Mouse (Mus musculus) CH12.LX (cell line): ENCODE measurements at regions not wholly inside any gene's neighbourhood (a gene's known extent, or its start where the extent isn't known, plus 50 kb on each side); places are given as distances from the start of the nearest gene placed in this dataset.

Experiments used
- DNase-seq: peaks from one replicate; pipeline ENCODE4 v3.0.0-alpha.2; 2013; ENCODE audit errors: extremely low read depth
- H3K27ac ChIP-seq: 2 replicates; pipeline ENCODE4 v1.5.1; 2012; ENCODE audit warnings: low read depth, mild to moderate bottlenecking, control low read depth, moderate library complexity; ENCODE audit not compliant: insufficient read depth
- H3K27me3 ChIP-seq: replicated peaks from 2 replicates; pipeline ENCODE3; 2012; ENCODE audit warnings: inconsistent platforms
- H3K36me3 ChIP-seq, 2 experiments: replicated peaks in 1 of 2; 2 replicates each; pipeline versions ENCODE3 to v1.6.1; 2012; ENCODE audit warnings: inconsistent platforms in 1 of 2, low read length in 1 of 2, mild to moderate bottlenecking in 1 of 2, mixed read lengths in 1 of 2, moderate library complexity in 1 of 2; ENCODE audit not compliant: control insufficient read depth in 1 of 2, insufficient read depth in 1 of 2
- H3K4me1 ChIP-seq, 2 experiments: 2 replicates each; pipeline ENCODE4 v1.6.1; 2012; ENCODE audit warnings: inconsistent platforms in 1 of 2, moderate library complexity in 1 of 2; ENCODE audit not compliant: insufficient read depth in 2 of 2, control insufficient read depth in 1 of 2
- H3K4me2 ChIP-seq: 2 replicates; pipeline ENCODE4 v1.6.1; 2012; ENCODE audit warnings: low read depth, mild to moderate bottlenecking, control low read depth; ENCODE audit not compliant: poor library complexity, insufficient read depth, severe bottlenecking
- H3K4me3 ChIP-seq, 3 experiments: fragments of 150-350 bp in 1 of 3; sonication (generic) in 1 of 3; replicated peaks in 1 of 3; 2 replicates each; pipeline versions ENCODE3 to v1.5.1; 2011 to 2012; ENCODE audit warnings: low read depth in 2 of 3, low read length in 2 of 3, mild to moderate bottlenecking in 2 of 3, moderate library complexity in 2 of 3, control low read depth in 1 of 3, improper control_type of control experiment in 1 of 3, inconsistent platforms in 1 of 3, mixed read lengths in 1 of 3; ENCODE audit not compliant: poor library complexity in 1 of 3
- H3K79me2 ChIP-seq: replicated peaks from 2 replicates; pipeline ENCODE4 v1.6.1; 2012; ENCODE audit warnings: mild to moderate bottlenecking, moderate library complexity; ENCODE audit not compliant: control insufficient read depth, poor library complexity, insufficient read depth, severe bottlenecking; ENCODE audit errors: extremely low read depth
- H3K9ac ChIP-seq: 2 replicates; pipeline ENCODE4 v1.6.1; 2012; ENCODE audit warnings: low read depth, mild to moderate bottlenecking, control low read depth, moderate library complexity; ENCODE audit not compliant: insufficient read depth
- H3K9me3 ChIP-seq: replicated peaks from 2 replicates; pipeline ENCODE3; 2012; ENCODE audit warnings: low read length, inconsistent platforms, mixed read lengths
- BHLHE40 ChIP-seq: IDR thresholded peaks from 2 replicates; pipeline ENCODE4 v1.6.1; 2011; ENCODE audit warnings: mild to moderate bottlenecking, low read depth, low read length, improper control_type of control experiment
- CTCF ChIP-seq, 2 experiments: IDR thresholded peaks in 1 of 2; conservative IDR thresholded peaks in 1 of 2; 2 replicates each; pipeline ENCODE4 v1.5.1; 2011 to 2012; ENCODE audit warnings: low read depth in 2 of 2, low read length in 2 of 2, improper control_type of control experiment in 1 of 2, inconsistent platforms in 1 of 2, mild to moderate bottlenecking in 1 of 2, moderate library complexity in 1 of 2
- E2F4 ChIP-seq: IDR thresholded peaks from 2 replicates; pipeline ENCODE4 v1.6.1; 2011; ENCODE audit warnings: low read depth, low read length, improper control_type of control experiment; ENCODE audit not compliant: insufficient replicate concordance
- ELF1 ChIP-seq: IDR thresholded peaks from 2 replicates; pipeline ENCODE4 v1.6.1; 2014; ENCODE audit warnings: low read depth, mild to moderate bottlenecking, inconsistent platforms, low read length, improper control_type of control experiment
- HCFC1 ChIP-seq: IDR thresholded peaks from 2 replicates; pipeline ENCODE4 v1.6.1; 2012; ENCODE audit warnings: low read depth, mild to moderate bottlenecking, inconsistent platforms, low read length, improper control_type of control experiment
- JUN ChIP-seq: IDR thresholded peaks from 2 replicates; pipeline ENCODE4 v1.6.1; 2011; ENCODE audit warnings: low read depth, mild to moderate bottlenecking, low read length, improper control_type of control experiment, moderate library complexity; ENCODE audit not compliant: insufficient read depth
- JUND ChIP-seq: conservative IDR thresholded peaks from 2 replicates; pipeline ENCODE4 v1.6.1; 2011; ENCODE audit warnings: low read depth, low read length, improper control_type of control experiment
- KAT2A ChIP-seq: IDR thresholded peaks from 2 replicates; pipeline ENCODE4 v1.6.1; 2012; ENCODE audit warnings: low read length, improper control_type of control experiment, inconsistent platforms; ENCODE audit not compliant: insufficient replicate concordance
- MAX ChIP-seq: IDR thresholded peaks from 2 replicates; pipeline ENCODE4 v1.6.1; 2011; ENCODE audit warnings: low read length, improper control_type of control experiment
- MAZ ChIP-seq: IDR thresholded peaks from 2 replicates; pipeline ENCODE4 v1.6.1; 2012; ENCODE audit warnings: low read depth, mild to moderate bottlenecking, inconsistent platforms, low read length, improper control_type of control experiment, moderate library complexity
- MXI1 ChIP-seq: IDR thresholded peaks from 2 replicates; pipeline ENCODE4 v1.6.1; 2011; ENCODE audit warnings: mild to moderate bottlenecking, low read depth, low read length, improper control_type of control experiment
- MYC ChIP-seq: IDR thresholded peaks from 2 replicates; pipeline ENCODE4 v1.6.1; 2011; ENCODE audit warnings: low read depth, mild to moderate bottlenecking, improper control_type of control experiment, low read length
- NELFE ChIP-seq: IDR thresholded peaks from 2 replicates; pipeline ENCODE4 v1.6.1; 2011; ENCODE audit warnings: low read depth, low read length, improper control_type of control experiment
- PAX5 ChIP-seq: IDR thresholded peaks from 2 replicates; pipeline ENCODE4 v1.6.1; 2012; ENCODE audit warnings: low read length, inconsistent platforms, mixed read lengths
- POLR2A ChIP-seq: IDR thresholded peaks from 2 replicates; pipeline ENCODE4 v1.6.1; 2011; ENCODE audit warnings: low read depth, mild to moderate bottlenecking, improper control_type of control experiment, low read length
- RCOR1 ChIP-seq: conservative IDR thresholded peaks from 2 replicates; pipeline ENCODE4 v1.6.1; 2012; ENCODE audit warnings: low read depth, mild to moderate bottlenecking, inconsistent platforms, low read length, improper control_type of control experiment
- TBP ChIP-seq: conservative IDR thresholded peaks from 2 replicates; pipeline ENCODE4 v1.6.1; 2011; ENCODE audit warnings: low read depth, low read length, improper control_type of control experiment
- TCF12 ChIP-seq: IDR thresholded peaks from 2 replicates; pipeline ENCODE4 v1.6.1; 2014; ENCODE audit warnings: low read depth, mild to moderate bottlenecking, inconsistent platforms, low read length, improper control_type of control experiment
- UBTF ChIP-seq: IDR thresholded peaks from 2 replicates; pipeline ENCODE4 v1.6.1; 2012; ENCODE audit warnings: low read depth, mild to moderate bottlenecking, inconsistent platforms, low read length, improper control_type of control experiment, moderate library complexity
- USF2 ChIP-seq: conservative IDR thresholded peaks from 2 replicates; pipeline ENCODE4 v1.6.1; 2011; ENCODE audit warnings: low read depth, low read length, improper control_type of control experiment
- ZC3H11A ChIP-seq: IDR thresholded peaks from 2 replicates; pipeline ENCODE4 v1.6.1; 2012; ENCODE audit warnings: low read depth, mild to moderate bottlenecking, inconsistent platforms, low read length, improper control_type of control experiment
- ZMIZ1 ChIP-seq: IDR thresholded peaks from 2 replicates; pipeline ENCODE4 v1.6.1; 2012; ENCODE audit warnings: low read depth, mild to moderate bottlenecking, inconsistent platforms, low read length, improper control_type of control experiment
- dilution Hi-C: fragments of 300-500 bp; cut with MboI; formaldehyde crosslinking; loops from 2 replicates; pipeline ENCODE4 v1.14.3; 2020; ENCODE audit warnings: low sequenced_read_pairs; ENCODE audit not compliant: extremely low pct_unique_long_range_greater_than_20kb, extremely low pct_ligation_motif_present
- in situ Hi-C: fragments of 300-500 bp; cut with MboI; formaldehyde crosslinking; loops from 3 replicates; pipeline ENCODE4 v1.14.3; 2019; ENCODE audit warnings: low sequenced_read_pairs, low pct_ligation_motif_present, low pct_unique_long_range_greater_than_20kb, mixed read lengths

DNA sequence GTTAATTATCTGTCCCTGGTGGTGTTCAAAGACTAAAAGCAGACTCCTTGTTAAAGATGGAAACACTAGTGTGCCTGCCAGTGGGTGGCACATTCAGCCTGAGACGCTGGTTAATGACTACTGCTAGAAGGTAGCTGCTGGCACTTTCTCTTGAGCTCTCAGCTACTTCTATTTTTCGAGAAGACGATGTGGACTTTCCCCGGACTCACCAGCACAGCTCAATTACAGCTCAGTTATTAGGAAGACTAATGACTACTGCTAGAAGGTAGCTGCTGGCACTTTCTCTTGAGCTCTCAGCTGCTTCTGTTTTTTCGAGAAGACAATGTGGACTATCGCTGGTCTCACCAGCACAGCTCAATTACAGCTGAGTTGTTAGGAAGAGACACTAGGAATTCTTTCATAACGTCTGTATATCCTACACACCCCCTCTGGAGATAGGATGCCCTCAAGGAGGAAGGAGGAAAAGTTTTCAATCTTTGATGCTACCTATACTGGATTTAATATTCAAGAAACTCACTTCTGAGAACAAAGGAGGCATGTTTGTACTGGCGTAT is 243.3 kb downstream of the Sdhaf3 start:
- no peak for DNase-seq
- H3K4me3 ChIP-seq = no peak overlapping the region
- no peak overlapping the region for H3K27ac ChIP-seq
- no peaks in the 10 kb centered on the region for H3K79me2 ChIP-seq
- in situ Hi-C loops (no loop called here), dilution Hi-C loops (no loop called here)
- no peaks in the 10 kb centered on the region; a peak in 1 of 4 replicates for H3K4me1 ChIP-seq
- no peaks in the 10 kb centered on the region for H3K27me3 ChIP-seq
- H3K36me3 ChIP-seq = no peaks in the 10 kb centered on the region
- TF ChIP-seq HCFC1 (no peak), TBP (no peak), MAX (no peak), MAZ (no peak), E2F4 (no peak), USF2 (no peak), UBTF (no peak), PAX5 (no peak), CTCF (conservative IDR thresholded peaks at IDR 0.05 in 1 of 2, IDR thresholded peaks at IDR 0.05 in 1 of 2; ENCODE audit: low read depth in 2 of 2, low read length in 2 of 2) (no peak), ELF1 (no peak), ZMIZ1 (no peak), MYC (no peak), ZC3H11A (no peak)
- no peaks in the 10 kb centered on the region for H3K9me3 ChIP-seq
- H3K9ac ChIP-seq = no peak overlapping the region
- no peak overlapping the region for H3K4me2 ChIP-seq

- no peaks in the 10 kb centered on the region for H3K79me2 ChIP-seq
- in situ Hi-C loops (no loop called here), dilution Hi-C loops (no loop called here)
- H3K36me3 ChIP-seq = no peaks in the 10 kb centered on the region
- H3K4me1 ChIP-seq = no peaks in the 10 kb centered on the region
- H3K9me3 ChIP-seq = no peaks in the 10 kb centered on the region
- DNase-seq = no peak
- no peak overlapping the region for H3K4me2 ChIP-seq
- no peaks in the 10 kb centered on the region for H3K27me3 ChIP-seq
- H3K4me3 ChIP-seq = no peak overlapping the region
- H3K9ac ChIP-seq = no peak overlapping the region
- no peak overlapping the region for H3K27ac ChIP-seq
- no peak for TF ChIP-seq ELF1
- TF ChIP-seq HCFC1 = no peak
- TF ChIP-seq NELFE = no peak
- no peak for TF ChIP-seq PAX5
- no peak for TF ChIP-seq MXI1
- TF ChIP-seq POLR2A = no peak
- TF ChIP-seq UBTF = no peak
- TF ChIP-seq ZC3H11A = no peak
- TF ChIP-seq TCF12 = no peak
- TF ChIP-seq BHLHE40 = no peak
- no peak for TF ChIP-seq JUND
- no peak for TF ChIP-seq JUN
- no peak for TF ChIP-seq ZMIZ1
- TF ChIP-seq KAT2A = no peak
- no peak for TF ChIP-seq E2F4
- no peak for TF ChIP-seq RCOR1
Measured at GRCm38 (mm10) chr6:7215880-7216279, 260.1 kb downstream of the Sdhaf3 start.
